Mouse (Mus musculus) hindbrain, embryonic 16.5 days (tissue): ENCODE measurements around the gene Fam53a. TPM values are rescaled to one million over a fixed set of nuclear protein-coding genes. Genes with fewer than 3 reads are reported as not detected.
A peak's percentile ranks its signal among the peaks of the same experiment; 100 is the strongest.

Source experiments
- ATAC-seq: fragments of 200-750 bp; cut with Nextera tagmentation; 2 replicates; pipeline ENCODE4 v1.8.0; 2017; ENCODE audit warnings: moderate TSS enrichment, moderate library complexity
- H3K27ac ChIP-seq: fragments of 300-500 bp; sonication (generic); 2 replicates; pipeline ENCODE4 v1.5.1; 2014; ENCODE audit warnings: low read depth, mild to moderate bottlenecking, control low read depth, low read length, moderate library complexity
- H3K27me3 ChIP-seq: fragments of 300-500 bp; sonication (generic); replicated peaks from 2 replicates; pipeline ENCODE4 v1.6.1; 2014; ENCODE audit warnings: low read length; ENCODE audit not compliant: control insufficient read depth, insufficient read depth
- H3K36me3 ChIP-seq: fragments of 300-500 bp; sonication (generic); 2 replicates; pipeline ENCODE4 v1.6.1; 2014; ENCODE audit warnings: mild to moderate bottlenecking, low read length, moderate library complexity, mixed read lengths; ENCODE audit not compliant: control insufficient read depth, insufficient read depth
- H3K4me1 ChIP-seq: fragments of 300-500 bp; sonication (generic); 2 replicates; pipeline ENCODE4 v1.6.1; 2014; ENCODE audit warnings: low read depth, low read length; ENCODE audit not compliant: control insufficient read depth, insufficient read depth
- H3K4me2 ChIP-seq: fragments of 300-500 bp; sonication (generic); 2 replicates; pipeline ENCODE4 v1.6.1; 2014; ENCODE audit warnings: mild to moderate bottlenecking, low read length, control low read depth, moderate library complexity
- H3K4me3 ChIP-seq: fragments of 300-500 bp; sonication (generic); 2 replicates; pipeline ENCODE4 v1.5.1; 2014; ENCODE audit warnings: mild to moderate bottlenecking, low read length, control low read depth, moderate library complexity
- H3K9ac ChIP-seq: fragments of 300-500 bp; sonication (generic); 2 replicates; pipeline ENCODE4 v1.6.1; 2014; ENCODE audit warnings: low read depth, mild to moderate bottlenecking, control low read depth, low read length, moderate library complexity
- H3K9me3 ChIP-seq: fragments of 300-500 bp; sonication (generic); 2 replicates; pipeline ENCODE4 v1.6.1; 2014; ENCODE audit warnings: mild to moderate bottlenecking, low read length, moderate library complexity; ENCODE audit not compliant: control insufficient read depth
- WGBS: fragments of 180-500 bp; shearing (Covaris S2); extraction: QIAGEN DNeasy Blood & Tissue Kit; methylation state at CpG from one replicate; pipeline ENCODE4 v1.1.7; 2014; 5-methylcytosine and 5-hydroxymethylcytosine counted together
- polyA plus RNA-seq: library from polyadenylated mRNA; unstranded; fragments of >200 nt; fragmentation: Nextera tagmentation; extraction: Ambion mirVana; gene quantifications from 2 replicates; pipeline ENCODE4 v1.2.1, GENCODE M21; 2015

Fam53a gene
- polyA plus RNA-seq, 1 experiment from 2014 or later = 33.0 TPM

DNA sequence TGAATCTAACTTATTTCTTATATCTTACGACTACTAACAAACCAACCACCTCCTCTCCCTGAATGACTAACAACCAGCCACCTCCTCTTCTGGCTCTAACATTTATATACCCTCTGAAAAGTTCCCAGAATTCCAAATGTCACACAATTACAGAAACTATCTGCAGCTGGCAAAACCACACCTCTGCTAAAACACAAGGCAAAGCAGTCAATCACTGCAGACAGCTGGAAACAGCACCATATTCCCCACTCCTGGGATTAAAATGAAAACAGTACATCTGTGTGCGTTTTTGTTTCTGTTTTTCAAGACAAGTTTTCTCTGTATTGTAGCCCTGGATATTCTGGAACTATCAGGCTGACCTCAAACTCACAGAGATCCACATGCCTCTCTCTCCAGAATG lies 6.8 kb downstream of the Fam53a start:
- Histone ChIP-seq H3K27me3 (no peaks in the 10 kb centered on the region), H3K36me3 (no peaks in the 10 kb centered on the region), H3K4me3 (no peak overlapping the region), H3K4me1 (no peaks in the 10 kb centered on the region), H3K27ac (no peak overlapping the region), H3K9me3 (no peaks in the 10 kb centered on the region), H3K4me2 (no peak overlapping the region), H3K9ac (no peak overlapping the region)
- 88% methylated on average over 2 of the region's 2 CpGs for WGBS
- ATAC-seq = no peak

DNA sequence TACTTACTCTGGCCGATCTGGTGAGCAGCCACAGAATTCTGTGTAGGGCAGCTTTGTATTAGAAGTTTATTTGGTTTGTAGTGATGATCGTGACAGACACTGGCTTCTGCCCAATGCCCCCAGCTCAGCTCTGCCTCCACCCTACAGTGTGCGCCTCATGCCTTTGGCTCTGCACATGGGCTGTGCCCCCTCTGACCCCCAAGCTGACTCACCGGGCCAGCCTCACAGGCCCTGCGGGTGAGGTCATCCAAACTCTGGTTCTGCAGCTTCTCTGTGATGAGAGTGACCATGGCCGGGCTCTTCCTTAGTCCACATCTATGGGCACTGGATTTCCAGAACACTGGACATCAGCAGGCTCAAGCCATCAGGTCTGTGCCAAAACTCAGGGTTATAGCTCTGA lies 15.0 kb downstream of the Fam53a start:
- H3K9me3 ChIP-seq = no peaks in the 10 kb centered on the region
- no peaks in the 10 kb centered on the region for H3K4me1 ChIP-seq
- no peak overlapping the region for H3K27ac ChIP-seq
- H3K4me2 ChIP-seq = no peak overlapping the region
- WGBS = 90% methylated on average over 6 of the region's 6 CpGs
- H3K9ac ChIP-seq = no peak overlapping the region
- ATAC-seq = no peak
- H3K27me3 ChIP-seq = no peaks in the 10 kb centered on the region
- no peak overlapping the region for H3K4me3 ChIP-seq
- H3K36me3 ChIP-seq = 0 out of 2 replicates have a peak, but pooled peaks cover 2% of the 10 kb centered on the region

GRCm38 (mm10) chr5:33611795-33612194 lies 17.6 kb downstream of the Fam53a start:
- Histone ChIP-seq H3K4me3 (no peak overlapping the region), H3K36me3 (0 out of 2 replicates have a peak, but pooled peaks cover 6% of the 10 kb centered on the region), H3K4me2 (no peak overlapping the region), H3K9ac (no peak overlapping the region), H3K27ac (no peak overlapping the region), H3K27me3 (no peaks in the 10 kb centered on the region), H3K4me1 (no peaks in the 10 kb centered on the region), H3K9me3 (no peaks in the 10 kb centered on the region)
- ATAC-seq = no peak
- 100% methylated on average over 1 of the region's 1 CpGs for WGBS

- H3K4me1 ChIP-seq = no peaks in the 10 kb centered on the region
- H3K4me2 ChIP-seq = no peak overlapping the region
- no peaks in the 10 kb centered on the region for H3K27me3 ChIP-seq
- WGBS = 89% methylated on average over 1 of the region's 1 CpGs
- no peak overlapping the region for H3K27ac ChIP-seq
- ATAC-seq = no peak
- H3K9me3 ChIP-seq = no peaks in the 10 kb centered on the region
- no peak overlapping the region for H3K9ac ChIP-seq
- no peak overlapping the region for H3K4me3 ChIP-seq
- H3K36me3 ChIP-seq = 0 out of 2 replicates have a peak, but pooled peaks cover 6% of the 10 kb centered on the region
Measured at GRCm38 (mm10) chr5:33609226-33609625, 20.2 kb downstream of the Fam53a start.

DNA sequence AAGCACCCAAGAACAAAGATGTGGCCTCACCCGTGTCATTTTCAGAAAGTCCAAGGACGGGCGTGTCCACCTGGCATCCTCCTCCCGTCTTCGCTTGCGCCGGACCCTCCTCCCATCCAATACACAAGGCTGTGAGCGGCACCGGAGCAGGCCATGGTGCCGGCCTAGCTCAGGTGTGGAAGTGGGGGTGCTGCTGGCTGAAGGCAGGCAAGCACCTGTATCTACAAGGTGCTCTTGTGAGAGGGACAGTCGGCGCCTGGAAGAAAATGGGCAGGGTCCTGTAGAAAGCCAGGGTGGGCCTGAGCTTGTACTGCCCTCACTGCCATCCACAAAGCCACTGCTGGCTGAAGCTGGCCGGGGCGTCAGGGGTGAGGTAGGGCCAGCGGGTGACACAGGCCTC lies 22.0 kb downstream of the Fam53a start:
- Histone ChIP-seq H3K9me3 (no peaks in the 10 kb centered on the region), H3K27me3 (no peaks in the 10 kb centered on the region), H3K9ac (no peak overlapping the region), H3K4me2 (no peak overlapping the region), H3K27ac (no peak overlapping the region), H3K36me3 (0 out of 2 replicates have a peak, but pooled peaks cover 6% of the 10 kb centered on the region), H3K4me3 (no peak overlapping the region), H3K4me1 (no peaks in the 10 kb centered on the region)
- 98% methylated on average over 15 of the region's 15 CpGs for WGBS
- ATAC-seq = no peak

DNA sequence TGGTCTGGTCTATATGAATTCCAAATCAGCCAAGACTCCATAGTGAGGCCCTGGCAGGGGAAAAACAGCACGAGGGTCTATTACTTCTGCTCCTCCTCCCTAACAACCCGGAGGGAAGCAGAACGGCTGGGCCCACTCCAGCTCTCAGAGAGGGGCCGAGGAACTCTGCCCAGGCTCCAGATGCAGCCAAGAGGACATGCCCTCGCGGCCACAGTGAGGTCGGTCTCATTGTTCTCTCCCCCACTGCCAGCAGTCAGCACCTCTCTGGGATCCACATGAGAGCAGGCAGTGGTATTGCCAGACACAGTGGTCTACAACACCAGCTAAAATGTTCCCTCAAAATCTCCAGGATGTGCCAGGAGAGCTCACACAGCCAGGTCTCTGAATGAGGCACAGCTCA lies 22.8 kb downstream of the Fam53a start:
- 76% methylated on average over 7 of the region's 7 CpGs for WGBS
- 0 out of 2 replicates have a peak, but pooled peaks cover 6% of the 10 kb centered on the region for H3K36me3 ChIP-seq
- H3K27ac ChIP-seq = no peak overlapping the region
- peak; percentile 61; the same call in 1 of the 2 replicates for ATAC-seq
- no peaks in the 10 kb centered on the region for H3K9me3 ChIP-seq
- no peak overlapping the region for H3K4me2 ChIP-seq
- no peak overlapping the region for H3K4me3 ChIP-seq
- H3K9ac ChIP-seq = no peak overlapping the region
- H3K27me3 ChIP-seq = no peaks in the 10 kb centered on the region
- no peaks in the 10 kb centered on the region for H3K4me1 ChIP-seq

- no peaks in the 10 kb centered on the region for H3K27me3 ChIP-seq
Measured at GRCm38 (mm10) chr5:33605314-33605713, 24.1 kb downstream of the Fam53a start.

DNA sequence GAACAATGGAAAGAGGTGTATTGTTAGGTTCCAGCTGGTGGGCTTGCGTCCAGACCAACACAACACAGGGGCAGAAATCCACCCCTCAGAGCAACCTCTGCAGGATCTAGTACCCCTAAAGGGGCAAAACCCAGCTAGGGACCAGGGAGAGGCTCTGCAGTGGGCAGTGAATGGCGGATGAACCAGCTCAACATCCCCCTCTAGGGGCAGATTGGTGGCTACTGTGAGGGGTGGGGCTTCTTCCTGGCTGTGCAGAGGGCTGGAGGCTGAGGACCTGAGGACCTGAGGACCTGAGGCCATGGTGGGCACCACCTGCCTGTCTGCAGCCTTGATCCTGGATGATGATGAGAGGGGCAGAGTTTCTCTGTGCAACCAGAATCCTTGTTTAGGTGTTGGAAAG lies 35.8 kb downstream of the Fam53a start:
- no peak overlapping the region for H3K4me2 ChIP-seq
- H3K4me1 ChIP-seq = no peaks in the 10 kb centered on the region
- WGBS = 32% methylated on average over 2 of the region's 2 CpGs
- H3K4me3 ChIP-seq = no peak overlapping the region
- H3K9ac ChIP-seq = no peak overlapping the region
- no peaks in the 10 kb centered on the region for H3K9me3 ChIP-seq
- no peaks in the 10 kb centered on the region for H3K36me3 ChIP-seq
- ATAC-seq = no peak
- peaks cover 2% of the 10 kb centered on the region; the same call in 1 of the 2 replicates for H3K27me3 ChIP-seq
- no peak overlapping the region for H3K27ac ChIP-seq

More at GRCm38 (mm10) chr5:33605314-33605713, 24.1 kb downstream of the Fam53a start:
- H3K27ac ChIP-seq = no peak overlapping the region
- H3K9me3 ChIP-seq = no peaks in the 10 kb centered on the region
- H3K36me3 ChIP-seq = 0 out of 2 replicates have a peak, but pooled peaks cover 6% of the 10 kb centered on the region
- WGBS = 78% methylated on average over 5 of the region's 5 CpGs
- no peak overlapping the region for H3K4me2 ChIP-seq
- no peak overlapping the region for H3K9ac ChIP-seq
- H3K4me1 ChIP-seq = no peaks in the 10 kb centered on the region
- ATAC-seq = no peak
- no peak overlapping the region for H3K4me3 ChIP-seq

DNA sequence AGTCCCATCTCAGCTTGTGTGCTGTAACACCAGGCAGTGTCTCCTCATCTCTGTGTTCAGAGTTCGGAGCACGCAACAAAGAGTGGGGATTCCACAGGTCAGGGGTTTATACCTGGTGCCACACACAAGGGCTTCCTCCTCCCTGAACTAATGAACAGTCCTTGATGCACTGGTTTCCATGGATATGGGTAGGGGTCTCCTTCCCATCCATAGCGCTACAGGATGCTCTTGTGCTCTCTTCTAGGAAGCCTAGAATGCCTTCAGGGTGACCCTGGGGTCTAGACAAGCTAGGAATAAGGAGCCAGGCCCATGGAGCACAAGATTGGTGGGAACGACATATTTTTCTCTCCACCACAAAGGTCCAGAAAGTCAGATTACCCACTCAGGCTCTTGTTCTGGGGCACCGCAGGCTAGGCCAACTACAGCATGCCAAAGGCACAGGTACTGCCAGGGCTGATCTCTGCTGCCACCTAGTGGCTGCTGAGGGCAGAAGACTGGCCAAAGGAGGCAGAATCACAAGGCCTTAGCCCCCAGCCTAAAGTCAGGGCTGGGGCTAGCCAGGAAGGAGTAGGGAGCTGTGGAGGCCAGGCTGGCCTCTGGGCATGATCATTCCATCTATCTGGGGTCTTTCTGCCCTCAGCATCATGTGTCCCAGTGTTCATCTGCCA lies 40.1 kb downstream of the Fam53a start:
- 65% methylated on average over 5 of the region's 5 CpGs for WGBS
- Histone ChIP-seq H3K9ac (no peak overlapping the region), H3K4me1 (peaks cover 9% of the 10 kb centered on the region), H3K27me3 (peaks cover 2% of the 10 kb centered on the region; the same call in 1 of the 2 replicates), H3K36me3 (no peaks in the 10 kb centered on the region), H3K9me3 (no peaks in the 10 kb centered on the region), H3K4me3 (no peak overlapping the region), H3K4me2 (no peak overlapping the region), H3K27ac (no peak overlapping the region)
- peak; percentile 77 for ATAC-seq
